Mouse (Mus musculus): ENCODE measurements around the gene Prdm9. TPM values are rescaled to one million over a fixed set of nuclear protein-coding genes. Genes with fewer than 3 reads are reported as not detected.
A peak's percentile ranks its signal among the peaks of the same experiment; 100 is the strongest.

The Prdm9 gene
- total RNA-seq (2014; rRNA removed) (0.22 and 0.94 TPM in 2 replicates), polyA plus RNA-seq (2015; fragmentation: Nextera tagmentation; extraction: Ambion mirVana) (0.97 and 1.1 TPM in 2 replicates)

DNA sequence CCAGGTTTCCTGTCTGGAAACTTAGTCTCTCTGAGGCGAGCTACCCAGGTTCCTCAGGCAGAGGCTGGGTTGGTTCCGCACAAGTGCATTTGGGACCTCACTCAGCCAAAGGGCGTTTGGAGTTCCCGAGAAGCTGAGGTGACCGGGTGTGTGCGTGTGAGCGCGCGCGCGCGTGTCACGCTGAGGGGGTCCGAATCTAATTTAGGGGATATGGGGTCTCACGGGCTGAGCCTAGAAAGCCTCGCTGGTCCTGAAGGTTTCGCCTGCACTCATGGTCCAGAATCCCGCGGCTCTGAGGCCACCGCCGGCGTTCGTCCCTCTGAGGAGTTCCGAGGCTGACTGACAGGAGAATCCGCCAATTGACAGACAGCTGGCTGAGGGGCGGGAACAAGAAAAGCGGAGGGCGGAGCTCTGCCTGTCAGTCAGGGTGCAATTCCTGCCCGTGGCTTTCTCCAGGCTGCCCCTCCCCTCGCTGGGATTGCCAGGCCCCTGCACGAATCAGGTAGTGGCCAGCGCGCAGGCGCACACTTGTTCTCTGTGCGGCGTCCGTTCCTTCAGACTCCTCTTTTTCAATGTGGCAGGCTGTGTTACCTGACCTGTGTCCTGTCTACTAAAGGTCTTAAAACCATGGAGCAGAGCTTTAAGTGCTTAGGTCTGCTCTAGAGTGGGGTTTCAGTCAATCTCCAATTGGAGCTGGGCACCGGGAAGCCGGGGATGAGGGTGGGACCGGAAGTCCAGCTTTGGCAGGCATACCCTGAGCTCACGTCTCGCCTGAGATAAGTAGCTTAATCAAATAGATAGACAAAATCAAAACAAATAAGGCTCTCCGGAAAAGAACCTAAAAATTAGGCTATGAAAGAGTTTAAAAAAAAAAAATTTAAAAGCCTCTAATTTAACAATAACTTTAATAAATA lies at the start of gene Prdm9:
Prdm9 (minus strand) TSS at position 341 of the 914 bp plus-strand sequence.
- whole genome bisulfite sequencing, result under 1% methylated on average over 43 of the region's 43 CpGs
- H3K27me3 ChIP-seq (ENCODE audit: insufficient read depth, low read length), result no peaks in the 10 kb centered on the region
- peak; percentile 98 for DNase-seq (ENCODE audit: low spot score)
- H3K9ac ChIP-seq (replicated peaks; ENCODE audit: low read length, poor library complexity, severe bottlenecking), result peak within 1 kb of the TSS; percentile 78
- no peak for TF ChIP-seq CTCF (IDR thresholded peaks at IDR 0.05)
- peak within 1 kb of the TSS; percentile 96 for H3K27ac ChIP-seq (ENCODE audit: low read depth, low read length)
- H3K4me2 ChIP-seq (ENCODE audit: low read depth, low read length, poor library complexity, severe bottlenecking), result peak within 1 kb of the TSS; percentile 54
- no peaks in the 10 kb centered on the region for H3K36me3 ChIP-seq (ENCODE audit: insufficient read depth, low read length)
- H3K4me3 ChIP-seq (ENCODE audit: low read depth, low read length), result peak within 1 kb of the TSS; percentile 43
- peak; percentile 100 for ATAC-seq (ENCODE audit: low FRiP score)
- no peaks in the 10 kb centered on the region for H3K4me1 ChIP-seq (ENCODE audit: insufficient read depth, low read length)
- H3K9me3 ChIP-seq (ENCODE audit: low read length), result no peaks in the 10 kb centered on the region

DNA sequence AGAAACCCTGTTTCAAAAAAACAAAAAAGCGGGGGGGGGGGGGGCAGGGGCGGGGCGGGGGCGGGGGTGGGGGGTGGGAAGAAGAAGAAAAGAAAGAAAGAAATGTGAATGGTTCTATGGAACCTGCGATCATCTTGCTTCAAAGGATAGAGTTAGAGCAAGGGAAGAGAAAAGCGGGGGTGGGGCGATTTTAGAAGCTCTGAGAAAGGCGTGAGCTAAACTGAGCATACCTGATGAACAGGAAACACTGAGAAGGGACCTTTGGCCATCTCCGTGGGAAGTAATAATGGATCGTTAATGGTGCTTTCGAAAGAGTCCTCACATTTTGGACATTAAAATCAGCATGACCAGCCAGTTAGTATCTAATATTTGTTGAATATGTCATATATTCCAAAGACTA lies 35.3 kb upstream of the Prdm9 start:
- H3K9me3 ChIP-seq (ENCODE audit: low read length), result no peaks in the 10 kb centered on the region
- ATAC-seq (ENCODE audit: low FRiP score) (no peak), DNase-seq (ENCODE audit: low spot score) (no peak)
- no peak for TF ChIP-seq CTCF (IDR thresholded peaks at IDR 0.05)
- no peak overlapping the region for H3K4me3 ChIP-seq (ENCODE audit: low read depth, low read length)
- WGBS, result 92% methylated on average over 7 of the region's 11 CpGs
- H3K4me2 ChIP-seq (ENCODE audit: low read depth, low read length, poor library complexity, severe bottlenecking), result no peak overlapping the region
- H3K4me1 ChIP-seq (ENCODE audit: insufficient read depth, low read length), result no peaks in the 10 kb centered on the region
- H3K36me3 ChIP-seq (ENCODE audit: insufficient read depth, low read length), result no peaks in the 10 kb centered on the region
- H3K27ac ChIP-seq (ENCODE audit: low read depth, low read length), result no peak overlapping the region
- H3K9ac ChIP-seq (replicated peaks; ENCODE audit: low read length, poor library complexity, severe bottlenecking), result no peak overlapping the region
- no peaks in the 10 kb centered on the region for H3K27me3 ChIP-seq (ENCODE audit: insufficient read depth, low read length)

DNA sequence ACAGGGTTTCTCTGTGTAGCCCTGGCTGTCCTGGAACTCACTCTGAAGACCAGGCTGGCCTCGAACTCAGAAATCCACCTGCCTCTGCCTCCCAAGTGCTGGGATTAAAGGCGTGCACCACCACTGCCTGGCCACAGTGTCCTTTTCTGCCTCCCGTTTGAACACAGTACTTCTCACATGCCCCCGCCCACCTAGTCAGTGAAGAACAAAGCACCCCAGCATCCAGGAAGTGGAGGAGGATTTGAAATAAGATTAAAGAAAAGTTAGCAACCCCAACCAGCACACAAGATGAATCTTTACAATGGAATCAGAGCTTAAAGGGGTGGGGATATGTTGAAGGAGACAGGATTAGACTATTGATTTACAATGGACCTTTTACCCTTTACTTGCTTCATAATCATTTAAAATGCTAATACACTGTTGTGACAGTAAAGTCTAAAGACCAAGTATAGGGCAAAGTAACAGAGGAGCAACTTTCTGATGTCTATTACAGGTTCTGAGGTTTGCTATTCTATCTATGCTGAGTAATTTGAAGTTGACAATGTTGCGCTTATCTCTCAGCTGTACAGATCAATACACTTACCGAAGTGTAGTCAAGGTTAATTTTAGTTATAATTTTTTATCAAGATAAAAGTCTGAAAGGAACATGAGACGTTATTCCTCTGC lies 27.2 kb upstream of the Prdm9 start:
- Histone ChIP-seq H3K4me2 (ENCODE audit: low read depth, low read length, poor library complexity, severe bottlenecking) (no peak overlapping the region), H3K4me1 (ENCODE audit: insufficient read depth, low read length) (no peaks in the 10 kb centered on the region), H3K36me3 (ENCODE audit: insufficient read depth, low read length) (no peaks in the 10 kb centered on the region), H3K9ac (replicated peaks; ENCODE audit: low read length, poor library complexity, severe bottlenecking) (no peak overlapping the region), H3K9me3 (ENCODE audit: low read length) (no peaks in the 10 kb centered on the region), H3K27me3 (ENCODE audit: insufficient read depth, low read length) (no peaks in the 10 kb centered on the region), H3K4me3 (ENCODE audit: low read depth, low read length) (no peak overlapping the region), H3K27ac (ENCODE audit: low read depth, low read length) (no peak overlapping the region)
- WGBS, result 81% methylated on average over 7 of the region's 7 CpGs
- no peak for DNase-seq (ENCODE audit: low spot score)
- ATAC-seq (ENCODE audit: low FRiP score), result no peak
- no peak for TF ChIP-seq CTCF (IDR thresholded peaks at IDR 0.05)

DNA sequence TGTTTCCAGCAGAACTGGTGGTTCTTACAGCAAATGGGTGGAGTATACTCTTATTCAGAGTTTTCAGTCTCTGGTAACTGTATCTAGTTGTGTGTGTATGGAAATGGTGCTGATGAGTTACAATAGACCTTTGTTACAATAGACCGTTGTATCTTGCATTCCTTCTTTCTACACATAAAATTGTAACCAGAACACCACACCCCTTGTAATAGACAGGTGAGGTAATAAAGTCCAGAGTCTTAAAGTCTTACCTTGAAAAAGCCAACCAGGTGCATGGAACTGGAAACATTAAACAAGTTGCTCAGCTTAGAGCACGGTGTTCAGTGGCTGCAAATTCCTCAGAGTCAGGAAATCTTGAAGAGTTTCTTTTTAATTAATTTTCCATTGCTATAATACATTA lies 24.0 kb upstream of the Prdm9 start:
- Histone ChIP-seq H3K36me3 (ENCODE audit: insufficient read depth, low read length) (no peaks in the 10 kb centered on the region), H3K27me3 (ENCODE audit: insufficient read depth, low read length) (no peaks in the 10 kb centered on the region), H3K4me1 (ENCODE audit: insufficient read depth, low read length) (no peaks in the 10 kb centered on the region), H3K4me3 (ENCODE audit: low read depth, low read length) (no peak overlapping the region), H3K4me2 (ENCODE audit: low read depth, low read length, poor library complexity, severe bottlenecking) (no peak overlapping the region), H3K9ac (replicated peaks; ENCODE audit: low read length, poor library complexity, severe bottlenecking) (no peak overlapping the region), H3K9me3 (ENCODE audit: low read length) (no peaks in the 10 kb centered on the region), H3K27ac (ENCODE audit: low read depth, low read length) (no peak overlapping the region)
- DNase-seq (ENCODE audit: low spot score) (no peak), ATAC-seq (ENCODE audit: low FRiP score) (no peak)
- WGBS, result 90% methylated on average over 2 of the region's 2 CpGs
- TF ChIP-seq CTCF (IDR thresholded peaks at IDR 0.05), result no peak

DNA sequence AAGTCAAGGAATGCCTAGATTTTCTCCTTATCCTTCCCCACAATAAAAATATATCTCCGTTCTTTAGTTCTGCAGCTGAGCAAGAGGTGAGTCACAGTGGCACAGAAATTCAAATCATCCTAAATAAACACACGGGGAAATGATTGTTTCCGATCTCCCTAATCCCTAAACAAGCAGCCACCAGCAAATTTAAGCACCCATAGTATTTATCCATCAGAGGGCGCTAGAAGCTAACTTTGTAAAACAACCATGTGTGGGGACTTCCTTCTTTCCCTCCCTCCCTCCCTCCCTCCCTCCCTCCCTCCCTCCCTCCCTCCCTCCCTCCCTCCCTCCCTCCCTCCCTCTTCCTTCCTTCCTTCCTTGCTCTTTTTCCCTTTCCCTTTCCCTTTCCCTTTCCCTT lies 21.5 kb upstream of the Prdm9 start:
- Histone ChIP-seq H3K9ac (replicated peaks; ENCODE audit: low read length, poor library complexity, severe bottlenecking) (no peak overlapping the region), H3K36me3 (ENCODE audit: insufficient read depth, low read length) (no peaks in the 10 kb centered on the region), H3K4me3 (ENCODE audit: low read depth, low read length) (no peak overlapping the region), H3K27me3 (ENCODE audit: insufficient read depth, low read length) (no peaks in the 10 kb centered on the region), H3K9me3 (ENCODE audit: low read length) (no peaks in the 10 kb centered on the region), H3K27ac (ENCODE audit: low read depth, low read length) (no peak overlapping the region), H3K4me1 (ENCODE audit: insufficient read depth, low read length) (no peaks in the 10 kb centered on the region), H3K4me2 (ENCODE audit: low read depth, low read length, poor library complexity, severe bottlenecking) (no peak overlapping the region)
- ATAC-seq (ENCODE audit: low FRiP score) (no peak), DNase-seq (ENCODE audit: low spot score) (peak; percentile 19)
- peak; percentile 36 for TF ChIP-seq CTCF (IDR thresholded peaks at IDR 0.05)
- WGBS, result 32% methylated on average over 4 of the region's 4 CpGs

DNA sequence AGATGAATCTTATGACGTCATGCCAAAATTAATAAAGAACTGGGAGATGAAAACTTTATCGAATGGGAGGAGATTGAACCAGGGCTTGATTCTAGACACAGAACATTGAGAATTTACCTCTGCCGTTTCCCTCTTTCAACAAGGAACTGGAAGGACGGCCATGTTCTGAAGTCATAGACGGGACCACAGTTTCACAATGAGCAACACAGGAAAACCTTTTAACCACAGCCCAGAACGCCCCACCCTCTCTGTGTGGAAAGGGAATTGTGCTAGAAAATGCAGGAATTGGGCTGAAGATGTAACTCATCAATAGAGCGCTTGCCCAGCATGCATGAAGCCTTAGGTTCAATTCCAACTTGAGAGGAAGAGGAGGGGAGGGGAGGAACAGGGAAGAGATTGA lies 18.9 kb upstream of the Prdm9 start:
- no peak overlapping the region for H3K4me2 ChIP-seq (ENCODE audit: low read depth, low read length, poor library complexity, severe bottlenecking)
- ATAC-seq (ENCODE audit: low FRiP score), result no peak
- H3K36me3 ChIP-seq (ENCODE audit: insufficient read depth, low read length), result no peaks in the 10 kb centered on the region
- no peak overlapping the region for H3K4me3 ChIP-seq (ENCODE audit: low read depth, low read length)
- H3K9ac ChIP-seq (replicated peaks; ENCODE audit: low read length, poor library complexity, severe bottlenecking), result no peak overlapping the region
- no peaks in the 10 kb centered on the region for H3K27me3 ChIP-seq (ENCODE audit: insufficient read depth, low read length)
- H3K4me1 ChIP-seq (ENCODE audit: insufficient read depth, low read length), result no peaks in the 10 kb centered on the region
- no peak for DNase-seq (ENCODE audit: low spot score)
- H3K9me3 ChIP-seq (ENCODE audit: low read length), result no peaks in the 10 kb centered on the region
- H3K27ac ChIP-seq (ENCODE audit: low read depth, low read length), result no peak overlapping the region
- WGBS, result 86% methylated on average over 7 of the region's 7 CpGs
- no peak for TF ChIP-seq CTCF (IDR thresholded peaks at IDR 0.05)
